Mouse (Mus musculus): ENCODE data around the gene Ermp1. TPM values are rescaled to one million over a fixed set of nuclear protein-coding genes. Genes with fewer than 3 reads are reported as not detected.

The Ermp1 gene
- total and polyA plus RNA-seq, 3 experiments = 68.4 to 167 (median 82.0) TPM

DNA sequence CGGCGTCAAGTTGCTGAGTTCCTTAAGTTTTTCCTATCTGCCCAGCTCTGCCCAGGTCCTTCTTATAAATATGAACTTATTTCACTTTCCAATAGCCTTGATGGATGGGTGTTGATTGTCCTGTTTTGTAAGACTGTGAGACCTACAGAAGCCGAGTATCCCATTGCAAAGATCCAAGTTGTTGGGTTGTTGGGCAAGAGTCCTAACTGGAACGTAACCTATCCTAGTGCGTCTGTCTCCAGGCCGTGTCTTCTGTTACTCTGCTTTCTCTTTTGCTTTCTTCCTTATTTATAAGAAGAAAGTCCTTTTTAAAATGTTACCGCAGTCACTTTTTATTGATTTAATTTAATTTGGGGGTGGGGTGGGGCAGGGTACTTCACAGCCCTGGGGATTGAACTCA, 26.7 kb upstream of the Ermp1 start:
- peak overlapping the region; percentile 60 for H3K9ac ChIP-seq (ENCODE audit: control insufficient read depth, low read depth, low read length, poor library complexity, severe bottlenecking)
- H3K4me1 ChIP-seq (ENCODE audit: control insufficient read depth in 1 of 2, insufficient read depth in 2 of 2, low read length in 2 of 2) = peaks cover 3 to 35% of the 10 kb centered on the region in 2 experiments
- DNase-seq (ENCODE audit: low read depth, low spot score) = peak; percentile 73
- TF ChIP-seq TAL1 (IDR thresholded peaks at IDR 0.05; ENCODE audit: low read length) (no peak), RAD21 (IDR thresholded peaks at IDR 0.05; ENCODE audit: low read depth, low read length) (no peak), GATA1 (IDR thresholded peaks at IDR 0.05; ENCODE audit: low read depth, low read length) (no peak), MYB (IDR thresholded peaks at IDR 0.05; ENCODE audit: low read depth, low read length) (no peak), CTCF (IDR thresholded peaks at IDR 0.05 in 2 of 3, conservative IDR thresholded peaks at IDR 0.05 in 1 of 3; ENCODE audit: control insufficient read depth in 1 of 3, insufficient read depth in 1 of 3, low read depth in 2 of 3, low read length in 3 of 3, poor library complexity in 1 of 3, severe bottlenecking in 1 of 3) (no peak), USF2 (IDR thresholded peaks at IDR 0.05; ENCODE audit: borderline replicate concordance in 1 of 2, insufficient read depth in 1 of 2, low read depth in 1 of 2, low read length in 2 of 2) (no peak), MAFK (IDR thresholded peaks at IDR 0.05; ENCODE audit: borderline replicate concordance, low read depth, low read length) (no peak), ZKSCAN1 (IDR thresholded peaks at IDR 0.05; ENCODE audit: low read depth, low read length) (no peak), MAX (IDR thresholded peaks at IDR 0.05; ENCODE audit: low read length) (no peak), TBP (IDR thresholded peaks at IDR 0.05; ENCODE audit: low read depth, low read length) (no peak), MEF2A (IDR thresholded peaks at IDR 0.05; ENCODE audit: extremely low read depth, insufficient replicate concordance, low read depth, low read length, poor library complexity, severe bottlenecking) (no peak), MXI1 (IDR thresholded peaks at IDR 0.05; ENCODE audit: low read depth, low read length) (no peak), JUND (IDR thresholded peaks at IDR 0.05; ENCODE audit: low read depth, low read length) (no peak), BHLHE40 (IDR thresholded peaks at IDR 0.05; ENCODE audit: borderline replicate concordance, low read depth, low read length) (no peak), KAT2A (conservative IDR thresholded peaks at IDR 0.05; ENCODE audit: low read depth, low read length) (no peak)
- H3K79me2 ChIP-seq (ENCODE audit: control insufficient read depth, insufficient read depth, low read length, poor library complexity) = no peaks in the 10 kb centered on the region
- no peak overlapping the region; the same call in 1 of the 2 replicates for H3K27ac ChIP-seq (ENCODE audit: control insufficient read depth, low read depth, low read length)
- H3K27me3 ChIP-seq (ENCODE audit: control insufficient read depth in 1 of 2, insufficient read depth in 2 of 2, low read length in 2 of 2) = no peaks in the 10 kb centered on the region
- no peaks in the 10 kb centered on the region for H3K9me3 ChIP-seq (replicated peaks; ENCODE audit: insufficient read depth, low read length)
- H3K4me3 ChIP-seq (ENCODE audit: control insufficient read depth in 1 of 2, insufficient read depth in 1 of 2, low read depth in 2 of 2, low read length in 2 of 2) = peak overlapping the region; percentile 38 to 45
- H3K36me3 ChIP-seq (ENCODE audit: control insufficient read depth in 1 of 2, insufficient read depth in 2 of 2, low read length in 2 of 2) = peaks cover 0 to 23% of the 10 kb centered on the region in 2 experiments; a peak in 2 of 4 replicates

DNA sequence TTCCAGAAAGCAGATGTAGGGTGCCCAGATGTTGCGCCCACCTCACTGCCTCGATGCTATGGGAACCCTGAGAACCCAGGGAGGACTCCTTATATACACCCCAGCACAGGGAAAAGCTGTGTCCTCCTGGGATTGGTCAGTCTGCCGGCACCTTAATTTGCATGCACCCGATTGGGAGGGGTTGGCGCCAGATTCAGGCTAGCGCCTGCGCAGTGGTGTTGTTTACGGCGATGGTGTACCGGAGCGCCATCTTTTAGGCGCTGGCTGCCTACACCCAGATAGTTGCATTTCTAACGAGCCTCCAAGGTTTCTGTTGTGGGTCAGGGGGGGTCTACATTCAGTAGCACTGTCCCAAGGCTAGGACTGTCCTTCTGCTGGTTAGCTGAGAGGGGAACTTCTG, 24.4 kb upstream of the Ermp1 start:
- Histone ChIP-seq H3K27me3 (ENCODE audit: control insufficient read depth in 1 of 2, insufficient read depth in 2 of 2, low read length in 2 of 2) (no peaks in the 10 kb centered on the region), H3K27ac (ENCODE audit: control insufficient read depth, low read depth, low read length) (no peak overlapping the region), H3K9ac (ENCODE audit: control insufficient read depth, low read depth, low read length, poor library complexity, severe bottlenecking) (no peak overlapping the region)

More for the DNA sequence above, 24.4 kb upstream of the Ermp1 start:
- Histone ChIP-seq H3K4me1 (ENCODE audit: control insufficient read depth in 1 of 2, insufficient read depth in 2 of 2, low read length in 2 of 2) (peaks cover 1 to 20% of the 10 kb centered on the region in 2 experiments; a peak in 3 of 4 replicates), H3K36me3 (ENCODE audit: control insufficient read depth in 1 of 2, insufficient read depth in 2 of 2, low read length in 2 of 2) (peaks cover 0 to 14% of the 10 kb centered on the region in 2 experiments; a peak in 2 of 4 replicates), H3K79me2 (ENCODE audit: control insufficient read depth, insufficient read depth, low read length, poor library complexity) (no peaks in the 10 kb centered on the region), H3K4me3 (ENCODE audit: control insufficient read depth in 1 of 2, insufficient read depth in 1 of 2, low read depth in 2 of 2, low read length in 2 of 2) (no peak overlapping the region), H3K9me3 (replicated peaks; ENCODE audit: insufficient read depth, low read length) (no peaks in the 10 kb centered on the region)
- DNase-seq (ENCODE audit: low read depth, low spot score) = no peak
- TF ChIP-seq ZC3H11A (IDR thresholded peaks at IDR 0.05; ENCODE audit: low read depth, low read length) = no peak
- 0 out of 2 replicates have a peak, but pooled peaks have one; percentile 3 for TF ChIP-seq NELFE (IDR thresholded peaks at IDR 0.05; ENCODE audit: low read depth, low read length)

Measured in MEL (cell line).